Mouse (Mus musculus): Measurements from ENCODE around the gene Man2a2.
A peak's percentile ranks its signal among the peaks of the same experiment; 100 is the strongest.

The Man2a2 gene

GRCm38 (mm10) chr7:80369967-80370431, 1.2 kb downstream of the Man2a2 start:
- no peak for DNase-seq (ENCODE audit: low spot score in 2 of 2)

GRCm38 (mm10) chr7:80369461-80369860, 1.7 kb downstream of the Man2a2 start:
- DNase-seq (ENCODE audit: low spot score in 2 of 2), result no peak

- DNase-seq (ENCODE audit: low spot score in 2 of 2), result no peak
Measured at GRCm38 (mm10) chr7:80368635-80369421, 2.3 kb downstream of the Man2a2 start.

- no peak for DNase-seq (ENCODE audit: low spot score in 2 of 2)
Measured at GRCm38 (mm10) chr7:80368009-80368408, 3.2 kb downstream of the Man2a2 start.

- no peak for DNase-seq (ENCODE audit: low spot score in 2 of 2)
Measured at GRCm38 (mm10) chr7:80367232-80367631, 3.9 kb downstream of the Man2a2 start.

- no peak for DNase-seq (ENCODE audit: low spot score in 2 of 2)
Measured at GRCm38 (mm10) chr7:80365759-80366158, 5.4 kb downstream of the Man2a2 start.

GRCm38 (mm10) chr7:80360435-80360834, 10.7 kb downstream of the Man2a2 start:
- no peak for DNase-seq (ENCODE audit: low spot score in 2 of 2)

- no peak for DNase-seq (ENCODE audit: low spot score in 2 of 2)
Measured at GRCm38 (mm10) chr7:80358039-80358438, 13.1 kb downstream of the Man2a2 start.

GRCm38 (mm10) chr7:80357156-80357555, 14.0 kb downstream of the Man2a2 start:
- DNase-seq (ENCODE audit: low spot score in 2 of 2), result no peak

GRCm38 (mm10) chr7:80356351-80356750, 14.8 kb downstream of the Man2a2 start:
- DNase-seq (ENCODE audit: low spot score in 2 of 2), result no peak

- DNase-seq (ENCODE audit: low spot score in 2 of 2), result no peak
Measured at GRCm38 (mm10) chr7:80352920-80353319, 18.3 kb downstream of the Man2a2 start.

GRCm38 (mm10) chr7:80350808-80351207, 20.4 kb downstream of the Man2a2 start:
- no peak for DNase-seq (ENCODE audit: low spot score in 2 of 2)

GRCm38 (mm10) chr7:80347670-80348586, 23.2 kb downstream of the Man2a2 start:
- DNase-seq (ENCODE audit: low spot score in 2 of 2), result no peak

- no peak for DNase-seq (ENCODE audit: low spot score in 2 of 2)
Measured at GRCm38 (mm10) chr7:80346830-80347229, 24.3 kb downstream of the Man2a2 start.

GRCm38 (mm10) chr7:80346173-80346572, 25.0 kb downstream of the Man2a2 start:
- no peak for DNase-seq (ENCODE audit: low spot score in 2 of 2)

- no peak for DNase-seq (ENCODE audit: low spot score in 2 of 2)
Measured at GRCm38 (mm10) chr7:80343270-80344018, 27.7 kb downstream of the Man2a2 start.

- DNase-seq (ENCODE audit: low spot score in 2 of 2), result peak; percentile 96 to 98
Measured at GRCm38 (mm10) chr7:80342858-80343257, 28.3 kb downstream of the Man2a2 start, which contains the start of gene Hddc3. Gene Hddc3 (plus strand): TSS chr7:80343104.

- no peak for DNase-seq (ENCODE audit: low spot score in 2 of 2)
Measured at GRCm38 (mm10) chr7:80341793-80342192, 29.4 kb downstream of the Man2a2 start.

GRCm38 (mm10) chr7:80340793-80341192, 30.4 kb downstream of the Man2a2 start, which contains the start of gene Unc45a:
Gene Unc45a (minus strand): TSS chr7:80341005.
- DNase-seq (ENCODE audit: low spot score in 2 of 2), result peak; percentile 43

GRCm38 (mm10) chr7:80339793-80340628, 31.2 kb downstream of the Man2a2 start:
- DNase-seq (ENCODE audit: low spot score in 2 of 2), result peak; percentile 93 to 96

GRCm38 (mm10) chr7:80339371-80339770, 31.8 kb downstream of the Man2a2 start:
- DNase-seq (ENCODE audit: low spot score in 2 of 2), result no peak
